Mouse (Mus musculus): ENCODE measurements around the gene Dpp7. TPM values are rescaled to one million over a fixed set of nuclear protein-coding genes. Genes with fewer than 3 reads are reported as not detected.
A peak's percentile ranks its signal among the peaks of the same experiment; 100 is the strongest.

The Dpp7 gene
- total and polyA plus RNA-seq, 3 experiments, result 16.2 to 21.0 (median 20.9) TPM

DNA sequence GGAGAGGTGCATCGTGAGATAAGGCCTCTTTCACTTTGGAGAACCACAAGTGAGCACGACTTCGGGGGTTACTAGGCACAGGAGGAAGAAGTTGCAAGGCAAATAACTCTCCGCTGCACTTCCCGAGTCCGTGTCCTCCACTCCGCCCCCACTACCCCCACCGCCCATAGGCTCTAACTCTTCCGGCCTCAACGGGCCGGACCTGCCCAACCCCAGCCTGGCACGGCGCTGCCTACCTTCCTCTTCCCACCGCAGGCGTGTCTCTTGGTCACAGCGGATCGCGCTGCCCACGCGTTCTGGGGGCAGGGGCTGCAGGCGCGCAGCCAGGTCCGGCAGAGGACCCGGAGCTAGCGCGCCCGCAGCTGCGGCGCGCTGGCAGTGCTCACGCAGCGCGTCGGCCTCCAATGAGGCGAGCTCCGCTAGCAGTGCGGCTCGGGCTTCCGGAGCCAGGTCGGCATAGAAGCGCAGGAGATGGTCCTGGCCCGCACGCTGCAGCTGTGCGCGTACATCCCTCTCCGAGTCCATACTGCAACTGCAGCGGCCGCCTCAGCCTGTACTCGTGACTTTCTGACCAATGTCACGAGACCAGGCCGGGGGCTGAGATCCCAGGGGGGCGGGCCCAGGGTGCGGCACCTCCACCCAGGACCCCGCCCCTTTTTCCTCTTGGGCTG is 9.1 kb upstream of the Dpp7 start, which contains the start of gene Uap1l1:
Uap1l1 (minus strand) TSS at position 592 of the 671 bp plus-strand sequence.
- Histone ChIP-seq H3K36me3 (replicated peaks in 1 of 2; ENCODE audit: control insufficient read depth in 1 of 2, insufficient read depth in 1 of 2, low read length in 1 of 2) (peaks cover 20 to 42% of the 10 kb centered on the region in 2 experiments), H3K4me1 (ENCODE audit: control insufficient read depth in 1 of 2, insufficient read depth in 2 of 2) (peaks cover 7 to 12% of the 10 kb centered on the region in 2 experiments; a peak in 3 of 4 replicates), H3K4me2 (ENCODE audit: insufficient read depth, low read depth, poor library complexity, severe bottlenecking) (peak within 1 kb of the TSS; percentile 88), H3K79me2 (replicated peaks; ENCODE audit: control insufficient read depth, extremely low read depth, insufficient read depth, poor library complexity, severe bottlenecking) (no peaks in the 10 kb centered on the region), H3K27me3 (replicated peaks) (peaks cover 27% of the 10 kb centered on the region), H3K9ac (ENCODE audit: insufficient read depth, low read depth) (peak within 1 kb of the TSS; percentile 71), H3K9me3 (replicated peaks; ENCODE audit: low read length) (no peaks in the 10 kb centered on the region), H3K27ac (ENCODE audit: insufficient read depth, low read depth) (peak within 1 kb of the TSS; percentile 27; the same call in 1 of the 2 replicates), H3K4me3 (replicated peaks in 1 of 3; ENCODE audit: low read depth in 2 of 3, low read length in 2 of 3, poor library complexity in 1 of 3) (peak within 1 kb of the TSS; percentile 60 to 80 (median 69))
- peak; percentile 75 for DNase-seq (ENCODE audit: extremely low read depth)
- TF ChIP-seq MAZ (IDR thresholded peaks at IDR 0.05; ENCODE audit: low read depth, low read length) (0 out of 2 replicates have a peak, but pooled peaks have one; percentile 13), MAFK (IDR thresholded peaks at IDR 0.05; ENCODE audit: insufficient replicate concordance, low read length) (no peak), BHLHE40 (IDR thresholded peaks at IDR 0.05; ENCODE audit: low read depth, low read length) (peak; percentile 98), NELFE (IDR thresholded peaks at IDR 0.05; ENCODE audit: low read depth, low read length) (peak; percentile 40), MXI1 (IDR thresholded peaks at IDR 0.05; ENCODE audit: low read depth, low read length) (peak; percentile 61), ZC3H11A (IDR thresholded peaks at IDR 0.05; ENCODE audit: low read depth, low read length) (no peak), CHD2 (IDR thresholded peaks at IDR 0.05; ENCODE audit: low read length) (0 out of 2 replicates have a peak, but pooled peaks have one; percentile 40), POLR2A (IDR thresholded peaks at IDR 0.05; ENCODE audit: low read depth, low read length) (peak; percentile 74), SIN3A (IDR thresholded peaks at IDR 0.05; ENCODE audit: low read length) (peak; percentile 41; the same call in 1 of the 2 replicates), CTCF (conservative IDR thresholded peaks at IDR 0.05 in 1 of 2, IDR thresholded peaks at IDR 0.05 in 1 of 2; ENCODE audit: low read depth in 2 of 2, low read length in 2 of 2) (no peak), ETS1 (conservative IDR thresholded peaks at IDR 0.05; ENCODE audit: low read depth, low read length) (peak; percentile 47; the same call in 1 of the 2 replicates), USF1 (IDR thresholded peaks at IDR 0.05; ENCODE audit: low read depth, low read length) (peak; percentile 51), UBTF (IDR thresholded peaks at IDR 0.05; ENCODE audit: low read depth, low read length) (peak; percentile 38; the same call in 1 of the 2 replicates), TCF12 (IDR thresholded peaks at IDR 0.05; ENCODE audit: low read depth, low read length) (peak; percentile 73; the same call in 1 of the 2 replicates)
- dilution Hi-C loops (cut with MboI; ENCODE audit: extremely low pct_ligation_motif_present, extremely low pct_unique_long_range_greater_than_20kb, low sequenced_read_pairs), result no loop called here
- in situ Hi-C loops (cut with MboI; ENCODE audit: low pct_ligation_motif_present, low pct_unique_long_range_greater_than_20kb, low sequenced_read_pairs), result loop anchor here (5.0 kb wide), 1 partner anchor 37 kb away; no protein-coding TSS in a partner anchor

DNA sequence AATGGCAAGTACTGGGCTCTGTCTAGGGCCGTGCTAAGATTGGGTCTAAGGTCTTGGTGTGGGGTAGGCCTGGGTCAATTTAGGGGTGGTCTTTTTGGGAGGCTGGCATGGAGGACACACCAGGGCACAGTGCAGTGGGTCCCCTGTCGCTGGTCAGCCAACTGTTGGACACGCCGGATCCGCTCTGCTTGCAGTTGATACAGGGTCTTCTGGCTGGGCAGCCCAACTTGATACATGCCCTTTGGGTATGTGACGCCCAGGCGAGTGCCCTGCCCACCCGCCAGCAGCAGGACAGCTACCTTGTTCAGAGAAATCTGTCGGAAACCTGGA is 8.6 kb upstream of the Dpp7 start:
- in situ Hi-C loops (cut with MboI; ENCODE audit: low pct_ligation_motif_present, low pct_unique_long_range_greater_than_20kb, low sequenced_read_pairs), result loop anchor here (5.0 kb wide), 1 partner anchor 38 kb away; no protein-coding TSS in a partner anchor
- Histone ChIP-seq H3K27me3 (replicated peaks) (peaks cover 22% of the 10 kb centered on the region), H3K9ac (ENCODE audit: insufficient read depth, low read depth) (peak overlapping the region; percentile 71; the same call in 1 of the 2 replicates), H3K79me2 (replicated peaks; ENCODE audit: control insufficient read depth, extremely low read depth, insufficient read depth, poor library complexity, severe bottlenecking) (no peaks in the 10 kb centered on the region), H3K9me3 (replicated peaks; ENCODE audit: low read length) (no peaks in the 10 kb centered on the region), H3K27ac (ENCODE audit: insufficient read depth, low read depth) (no peak overlapping the region), H3K4me3 (replicated peaks in 1 of 3; ENCODE audit: low read depth in 2 of 3, low read length in 2 of 3, poor library complexity in 1 of 3) (peak overlapping the region; percentile 60 to 80 (median 69)), H3K36me3 (replicated peaks in 1 of 2; ENCODE audit: control insufficient read depth in 1 of 2, insufficient read depth in 1 of 2, low read length in 1 of 2) (peaks cover 20 to 47% of the 10 kb centered on the region in 2 experiments), H3K4me2 (ENCODE audit: insufficient read depth, low read depth, poor library complexity, severe bottlenecking) (peak overlapping the region; percentile 88; the same call in 1 of the 2 replicates), H3K4me1 (ENCODE audit: control insufficient read depth in 1 of 2, insufficient read depth in 2 of 2) (peaks cover 7 to 11% of the 10 kb centered on the region in 2 experiments; a peak in 3 of 4 replicates)
- no peak for TF ChIP-seq CTCF (conservative IDR thresholded peaks at IDR 0.05 in 1 of 2, IDR thresholded peaks at IDR 0.05 in 1 of 2; ENCODE audit: low read depth in 2 of 2, low read length in 2 of 2)
- no peak for TF ChIP-seq POLR2A (IDR thresholded peaks at IDR 0.05; ENCODE audit: low read depth, low read length)
- no peak for TF ChIP-seq GABPA (IDR thresholded peaks at IDR 0.05; ENCODE audit: insufficient replicate concordance, low read depth, low read length)
- TF ChIP-seq EP300 (IDR thresholded peaks at IDR 0.05; ENCODE audit: low read length), result no peak
- TF ChIP-seq ZNF384 (IDR thresholded peaks at IDR 0.05; ENCODE audit: low read depth, low read length), result no peak
- TF ChIP-seq SMC3 (IDR thresholded peaks at IDR 0.05; ENCODE audit: low read depth, low read length), result no peak
- no peak for TF ChIP-seq ZKSCAN1 (IDR thresholded peaks at IDR 0.05; ENCODE audit: borderline replicate concordance, low read depth, low read length)
- TF ChIP-seq E2F4 (IDR thresholded peaks at IDR 0.05; ENCODE audit: insufficient replicate concordance, low read depth, low read length), result no peak
- TF ChIP-seq BHLHE40 (IDR thresholded peaks at IDR 0.05; ENCODE audit: low read depth, low read length), result no peak
- dilution Hi-C loops (cut with MboI; ENCODE audit: extremely low pct_ligation_motif_present, extremely low pct_unique_long_range_greater_than_20kb, low sequenced_read_pairs), result no loop called here
- no peak for DNase-seq (ENCODE audit: extremely low read depth)

Measured in CH12.LX (cell line).